Mouse (Mus musculus) limb, embryonic 14.5 days (tissue): ENCODE measurements around the gene Gng12. TPM values are rescaled to one million over a fixed set of nuclear protein-coding genes. Genes with fewer than 3 reads are reported as not detected.

Experiments
- ATAC-seq: fragments of 200-750 bp; cut with Nextera tagmentation; 2 replicates; pipeline ENCODE4 v1.8.0; 2017; ENCODE audit warnings: low read depth, moderate number of reproducible peaks, moderate TSS enrichment; ENCODE audit not compliant: low FRiP score
- DNase-seq: peaks from one replicate; pipeline ENCODE4 v3.0.0-alpha.2; 2015; ENCODE audit warnings: low spot score
- H3K27ac ChIP-seq: fragments of 300-500 bp; sonication (generic); replicated peaks from 2 replicates; pipeline ENCODE4 v1.5.1; 2014; ENCODE audit warnings: low read depth, mild to moderate bottlenecking, low read length, moderate library complexity, mixed read lengths
- H3K27me3 ChIP-seq: fragments of 300-500 bp; sonication (generic); 2 replicates; pipeline ENCODE4 v1.6.1; 2014; ENCODE audit warnings: low read length, mixed read lengths; ENCODE audit not compliant: control insufficient read depth, insufficient read depth
- H3K36me3 ChIP-seq: fragments of 300-500 bp; sonication (generic); 2 replicates; pipeline ENCODE4 v1.6.1; 2014; ENCODE audit warnings: mild to moderate bottlenecking, low read length, moderate library complexity, mixed read lengths; ENCODE audit not compliant: control insufficient read depth, insufficient read depth
- H3K4me1 ChIP-seq: fragments of 300-500 bp; sonication (generic); 2 replicates; pipeline ENCODE4 v1.6.1; 2014; ENCODE audit warnings: antibody characterized with exemption, low read length, mixed read lengths; ENCODE audit not compliant: control insufficient read depth, insufficient read depth
- H3K4me2 ChIP-seq: fragments of 300-500 bp; sonication (generic); replicated peaks from 2 replicates; pipeline ENCODE4 v1.6.1; 2014; ENCODE audit warnings: low read depth, mild to moderate bottlenecking, low read length, moderate library complexity; ENCODE audit not compliant: severe bottlenecking
- H3K4me3 ChIP-seq: fragments of 300-500 bp; sonication (generic); replicated peaks from 2 replicates; pipeline ENCODE4 v1.5.1; 2014; ENCODE audit warnings: low read length
- H3K9ac ChIP-seq: fragments of 300-500 bp; sonication (generic); 2 replicates; pipeline ENCODE4 v1.6.1; 2014; ENCODE audit warnings: mild to moderate bottlenecking, low read depth, low read length, moderate library complexity; ENCODE audit not compliant: severe bottlenecking
- H3K9me3 ChIP-seq: fragments of 300-500 bp; sonication (generic); 2 replicates; pipeline ENCODE4 v1.6.1; 2016; ENCODE audit warnings: low read length; ENCODE audit not compliant: control insufficient read depth
- POLR2A ChIP-seq: fragments of 200-500 bp; IDR thresholded peaks from 2 replicates; pipeline ENCODE4 v1.8.0; 2012; ENCODE audit warnings: inconsistent platforms, mild to moderate bottlenecking, moderate library complexity, borderline replicate concordance; ENCODE audit not compliant: insufficient read depth, insufficient read length; ENCODE audit errors: extremely low read depth
- WGBS: fragments of 180-500 bp; shearing (Covaris S2); extraction: QIAGEN DNeasy Blood & Tissue Kit; methylation state at CpG from one replicate; pipeline ENCODE4 v1.1.7; 2014; 5-methylcytosine and 5-hydroxymethylcytosine counted together
- polyA plus RNA-seq, 2 experiments: library from polyadenylated mRNA; depleted of rRNA in 1 of 2; stranded (reverse) in 1 of 2; unstranded in 1 of 2; fragments of >200 nt; fragmentation: Nextera tagmentation in 1 of 2; extraction: Ambion mirVana in 1 of 2; gene quantifications; 2 replicates each; pipeline versions ENCODE4 v1.2.1 to v1.2.3; 2012 to 2014

Gene Gng12
- polyA plus RNA-seq, 2 experiments, result 39.3 to 107 TPM

DNA sequence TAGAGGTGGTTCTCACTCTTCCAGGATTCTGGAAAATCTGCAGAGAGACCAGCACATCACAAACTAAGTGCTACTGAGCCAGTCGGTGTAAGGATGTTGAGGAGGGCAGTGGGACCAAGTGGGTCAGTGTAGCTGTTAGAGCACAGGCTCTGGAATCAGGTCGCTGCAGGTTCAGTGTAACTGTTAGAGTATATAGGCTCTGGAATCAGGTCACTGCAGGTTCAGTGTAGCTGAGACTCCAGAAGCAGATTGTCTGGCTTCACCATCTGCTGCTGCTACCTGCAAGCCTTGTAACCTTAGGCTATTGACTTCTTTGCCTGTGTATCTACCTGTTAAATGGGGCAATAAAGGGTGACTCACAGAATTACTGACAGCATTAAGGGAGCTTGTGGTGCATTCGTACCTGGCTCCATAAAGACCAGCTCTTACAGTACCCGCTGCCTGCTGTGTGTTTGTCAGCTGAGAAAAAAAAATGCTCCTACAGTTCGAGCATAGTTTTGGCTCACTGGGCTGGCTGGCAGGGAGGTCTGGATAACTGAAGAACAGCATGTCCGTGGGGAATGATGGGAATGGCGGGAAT is 44.5 kb downstream of the Gng12 start:
- no peak overlapping the region for H3K4me3 ChIP-seq
- no peak for ATAC-seq
- no peaks in the 10 kb centered on the region for H3K9me3 ChIP-seq
- no peaks in the 10 kb centered on the region for H3K27me3 ChIP-seq
- H3K4me2 ChIP-seq, result no peak overlapping the region
- no peak for DNase-seq
- 56% methylated on average over 7 of the region's 7 CpGs for WGBS
- TF ChIP-seq POLR2A, result no peak
- no peak overlapping the region for H3K27ac ChIP-seq
- no peaks in the 10 kb centered on the region for H3K36me3 ChIP-seq
- peaks cover 3% of the 10 kb centered on the region for H3K4me1 ChIP-seq
- no peak overlapping the region for H3K9ac ChIP-seq

DNA sequence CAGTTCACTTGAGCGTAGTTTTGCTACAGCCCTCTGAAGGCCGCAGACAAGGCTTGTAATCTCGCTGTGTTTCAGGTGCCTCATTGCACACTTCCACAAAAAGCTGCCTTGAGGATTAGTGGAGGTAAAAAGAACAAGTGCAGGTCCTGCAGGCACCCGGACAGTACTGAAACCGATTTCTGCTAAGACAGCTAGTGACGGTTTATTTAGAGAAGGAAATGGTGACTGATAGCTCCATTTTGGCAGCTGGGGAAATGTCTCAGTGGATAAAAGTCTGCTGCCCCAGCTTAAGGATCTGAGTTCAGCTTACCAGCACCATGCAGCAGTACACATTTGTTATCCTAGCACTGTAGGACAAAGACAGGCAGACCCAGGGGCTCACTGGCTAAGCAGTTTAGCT is 45.6 kb downstream of the Gng12 start:
- H3K27ac ChIP-seq, result no peak overlapping the region
- H3K9ac ChIP-seq, result no peak overlapping the region
- H3K4me3 ChIP-seq, result no peak overlapping the region
- ATAC-seq, result no peak
- no peak overlapping the region for H3K4me2 ChIP-seq
- H3K27me3 ChIP-seq, result no peaks in the 10 kb centered on the region
- H3K4me1 ChIP-seq, result peaks cover 3% of the 10 kb centered on the region
- TF ChIP-seq POLR2A, result no peak
- 66% methylated on average over 6 of the region's 6 CpGs for WGBS
- DNase-seq, result no peak
- no peaks in the 10 kb centered on the region for H3K9me3 ChIP-seq
- H3K36me3 ChIP-seq, result no peaks in the 10 kb centered on the region

DNA sequence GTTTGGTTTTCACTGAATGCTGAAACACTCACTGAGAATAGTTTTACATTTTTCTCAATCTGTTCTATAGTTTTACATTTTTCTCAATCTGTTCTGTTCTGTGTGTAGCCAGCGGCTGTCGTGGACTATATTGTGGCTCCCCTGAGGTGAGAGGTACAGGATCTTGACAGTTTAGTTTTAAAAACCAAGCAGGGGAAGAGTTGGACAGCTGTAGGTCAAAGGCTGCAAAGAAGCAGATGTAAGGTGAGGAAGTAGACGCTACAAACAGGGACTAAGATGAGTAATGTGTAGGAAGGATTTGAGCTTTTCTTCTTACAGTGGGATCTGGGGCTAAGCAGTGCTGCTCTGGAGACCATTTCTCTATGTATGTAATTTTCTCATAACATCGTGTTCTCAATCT is 46.6 kb downstream of the Gng12 start:
- no peaks in the 10 kb centered on the region for H3K9me3 ChIP-seq
- no peak for DNase-seq
- 38% methylated on average over 4 of the region's 4 CpGs for WGBS
- no peak overlapping the region for H3K4me2 ChIP-seq
- H3K4me1 ChIP-seq, result peaks cover 3% of the 10 kb centered on the region
- TF ChIP-seq POLR2A, result no peak
- no peak overlapping the region for H3K27ac ChIP-seq
- no peak overlapping the region for H3K9ac ChIP-seq
- no peak overlapping the region for H3K4me3 ChIP-seq
- no peaks in the 10 kb centered on the region for H3K36me3 ChIP-seq
- ATAC-seq, result 0 out of 2 replicates have a peak, but pooled peaks have one; percentile 37
- no peaks in the 10 kb centered on the region for H3K27me3 ChIP-seq

DNA sequence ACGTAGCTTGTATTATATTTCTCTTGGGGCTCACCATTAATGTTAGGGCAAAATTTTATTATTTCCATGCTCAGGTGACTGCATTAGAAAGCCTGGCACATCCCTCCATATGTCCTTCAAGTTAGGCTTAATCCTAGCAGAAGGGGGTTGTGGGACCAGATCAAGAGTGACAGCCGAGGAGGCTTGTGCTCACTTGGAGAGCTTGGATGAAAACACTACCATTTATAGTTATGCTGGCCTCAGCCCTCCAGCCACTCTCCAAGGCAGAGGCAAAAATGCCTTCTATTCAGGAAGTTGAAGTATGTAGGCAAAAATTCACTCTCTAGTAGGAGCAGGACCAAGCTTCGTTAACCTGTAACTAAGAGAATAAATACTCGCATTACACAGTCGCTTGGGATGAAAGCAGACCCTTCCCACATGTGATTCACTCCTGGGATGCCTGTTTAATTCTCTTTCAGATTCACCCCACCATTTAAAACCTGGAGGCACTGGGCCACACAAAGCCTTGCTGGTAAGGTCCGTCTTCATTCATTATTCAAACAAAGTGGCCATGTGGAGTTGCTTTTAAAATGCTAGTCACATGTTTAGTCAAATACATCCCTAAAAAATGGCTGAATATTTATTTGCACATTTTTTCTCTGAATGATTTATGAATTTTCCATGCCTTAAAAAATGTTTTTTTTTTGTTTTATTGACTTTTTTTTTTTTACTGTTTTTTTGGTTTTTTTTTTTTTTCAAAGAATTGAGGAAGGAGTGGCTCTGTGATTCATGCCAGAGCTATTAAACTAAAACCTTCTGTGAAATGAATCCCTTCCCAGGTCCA is 47.4 kb downstream of the Gng12 start:
- 39% methylated on average over 6 of the region's 6 CpGs for WGBS
- peaks cover 3% of the 10 kb centered on the region for H3K4me1 ChIP-seq
- no peak overlapping the region for H3K27ac ChIP-seq
- TF ChIP-seq POLR2A, result no peak
- no peak overlapping the region for H3K4me3 ChIP-seq
- H3K27me3 ChIP-seq, result no peaks in the 10 kb centered on the region
- no peaks in the 10 kb centered on the region for H3K36me3 ChIP-seq
- DNase-seq, result no peak
- ATAC-seq, result no peak
- H3K9ac ChIP-seq, result no peak overlapping the region
- no peaks in the 10 kb centered on the region for H3K9me3 ChIP-seq
- H3K4me2 ChIP-seq, result no peak overlapping the region

DNA sequence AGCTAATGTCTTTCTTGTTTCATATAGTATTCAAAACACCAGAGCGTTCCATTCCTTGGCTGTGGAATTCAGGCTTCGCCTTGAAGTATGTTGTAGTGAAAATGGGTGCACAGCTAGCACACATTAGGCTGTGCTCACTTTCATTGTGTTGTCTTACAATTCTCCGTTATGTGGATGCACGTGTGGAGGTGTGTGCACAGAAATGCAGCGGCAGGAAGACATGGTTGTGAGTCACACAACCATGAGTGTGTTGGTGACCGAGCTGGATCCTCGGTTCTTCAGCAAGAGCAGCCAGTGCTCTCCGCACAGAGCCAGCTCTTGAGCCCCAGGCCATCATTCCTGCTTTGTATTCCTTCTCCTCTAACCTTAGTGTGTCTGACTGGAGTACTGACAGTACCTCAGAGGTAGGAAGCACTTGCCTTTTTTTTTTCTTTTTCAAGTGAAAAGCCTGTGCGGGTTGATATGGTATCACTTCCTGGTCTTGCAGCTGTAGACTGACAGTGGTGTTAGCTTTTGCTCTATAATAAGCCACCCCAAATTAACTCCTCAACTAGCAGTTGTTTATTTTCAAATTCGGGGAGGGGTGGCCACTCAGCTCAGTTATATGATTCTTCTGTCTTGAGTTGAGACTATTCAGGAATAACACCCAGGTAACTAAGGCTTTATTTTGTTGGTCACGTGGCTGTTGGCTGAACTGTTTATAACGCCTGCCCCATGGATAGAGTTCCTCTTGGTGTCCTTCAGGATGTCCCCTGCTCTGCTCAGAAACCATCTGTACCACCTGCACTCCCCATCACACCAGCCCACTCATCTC is 48.2 kb downstream of the Gng12 start:
- Histone ChIP-seq H3K9me3 (no peaks in the 10 kb centered on the region), H3K36me3 (no peaks in the 10 kb centered on the region), H3K4me3 (no peak overlapping the region), H3K27ac (no peak overlapping the region), H3K9ac (no peak overlapping the region), H3K4me1 (peaks cover 3% of the 10 kb centered on the region), H3K27me3 (no peaks in the 10 kb centered on the region), H3K4me2 (no peak overlapping the region)
- no peak for DNase-seq
- ATAC-seq, result no peak
- WGBS, result 77% methylated on average over 12 of the region's 12 CpGs
- TF ChIP-seq POLR2A, result no peak
